ENCODE assay signal across 16 mouse cellular contexts in the genomic region with DNA sequence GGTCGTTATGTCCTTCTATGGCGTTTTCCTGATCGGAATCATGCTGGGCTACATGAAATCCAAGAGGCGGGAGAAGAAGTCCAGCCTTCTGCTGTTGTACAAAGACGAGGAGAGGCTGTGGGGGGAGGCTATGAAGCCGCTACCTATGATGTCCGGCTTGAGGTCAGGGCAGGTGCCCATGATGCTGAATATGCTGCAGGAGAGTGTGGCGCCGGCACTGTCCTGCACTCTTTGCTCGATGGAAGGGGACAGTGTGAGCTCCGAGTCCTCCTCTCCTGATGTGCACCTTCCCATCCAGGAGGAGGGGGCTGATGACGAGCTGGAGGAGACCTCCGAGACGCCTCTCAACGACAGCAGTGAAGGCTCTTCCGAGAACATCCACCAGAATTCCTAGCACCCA. TPM values are rescaled to one million over a fixed set of nuclear protein-coding genes. Genes with fewer than 3 reads are reported as not detected.
DNase-seq lines count a peak whose midpoint lies in the region; ATAC-seq and TF ChIP-seq lines count a peak whose summit lies in the region.
"Had no signal": no experiment of that assay in that cellular context is flagged by ENCODE, and none has a peak within 500 bp of the region (broad histone marks: within the 10 kb centered on the region; RNA-seq: fewer than 3 reads in every experiment).

No protein-coding gene starts in this region.

- TF ChIP-seq CTCF in lung, adult 2 months (IDR thresholded peaks at IDR 0.05; ENCODE audit: insufficient read depth, low read length) = no peak
- TF ChIP-seq CTCF in embryonic fibroblast, embryonic 13.5 days (IDR thresholded peaks at IDR 0.05; ENCODE audit: borderline replicate concordance, insufficient read depth, low read length) = no peak

- peak overlapping the region in 1 of 2 experiments; percentile 2; a peak in 1 of 4 replicates for H3K4me3 ChIP-seq in heart, embryonic 14.5 days (ENCODE audit: control insufficient read depth in 1 of 2, insufficient read depth in 1 of 2, low read depth in 1 of 2, low read length in 2 of 2)
- H3K4me3 ChIP-seq in lung, embryonic 15.5 days = peak overlapping the region; percentile 33
- no peak overlapping the region for H3K4me3 ChIP-seq in lung, adult 2 months (replicated peaks; ENCODE audit: extremely low read depth, low read depth, low read length)
- H3K4me3 ChIP-seq in embryonic fibroblast, embryonic 13.5 days (ENCODE audit: insufficient read depth, low read length) = 0 out of 2 replicates have a peak overlapping the region, but pooled peaks have one; percentile 7
- no peak overlapping the region; the same call in 1 of the 2 replicates for H3K4me3 ChIP-seq in neural tube, embryonic 15.5 days (replicated peaks)
- H3K4me3 ChIP-seq: forebrain, embryonic 10.5 days had no signal

- H3K36me3 ChIP-seq in heart, embryonic 14.5 days (ENCODE audit: control insufficient read depth, insufficient read depth, low read length) = no peaks in the 10 kb centered on the region
- H3K36me3 ChIP-seq in lung, embryonic 15.5 days = no peaks in the 10 kb centered on the region
- no peaks in the 10 kb centered on the region for H3K36me3 ChIP-seq in neural tube, embryonic 15.5 days
- H3K36me3 ChIP-seq: forebrain, embryonic 10.5 days had no signal

- 82% methylated on average over 16 of the region's 16 CpGs for WGBS in heart, embryonic 14.5 days
- 72% methylated on average over 16 of the region's 16 CpGs for WGBS in lung, embryonic 15.5 days
- 73% methylated on average over 16 of the region's 16 CpGs for WGBS in lung, adult 2 months
- WGBS in neural tube, embryonic 15.5 days = 90% methylated on average over 16 of the region's 16 CpGs

- DNase-seq in heart, adult 18-20 months = no peak
- no peak for DNase-seq in lung, adult 2 months
- DNase-seq in left cerebral cortex, adult 9 months (ENCODE audit: low spot score in 2 of 2) = no peak
- no peak for DNase-seq in T-cell, adult 2 months (ENCODE audit: low spot score)
- DNase-seq: cerebellum, adult 8-10 months; kidney, postnatal 14 days; right cerebral cortex, postnatal 25 days had no signal

- H3K9me3 ChIP-seq in heart, embryonic 14.5 days (ENCODE audit: control insufficient read depth, low read length) = no peaks in the 10 kb centered on the region
- no peaks in the 10 kb centered on the region for H3K9me3 ChIP-seq in lung, embryonic 15.5 days
- no peaks in the 10 kb centered on the region for H3K9me3 ChIP-seq in neural tube, embryonic 15.5 days (replicated peaks)
- H3K9me3 ChIP-seq: forebrain, embryonic 10.5 days had no signal

- 0 out of 2 replicates have a peak overlapping the region, but pooled peaks have one; percentile 21 for H3K9ac ChIP-seq in heart, embryonic 14.5 days (ENCODE audit: low read length)
- H3K9ac ChIP-seq in lung, embryonic 15.5 days = peak overlapping the region; percentile 9
- no peak overlapping the region for H3K9ac ChIP-seq in neural tube, embryonic 15.5 days (replicated peaks)

- no peak for ATAC-seq in heart, embryonic 14.5 days (ENCODE audit: insufficient number of reproducible peaks, insufficient read depth, low FRiP score, low read depth)
- ATAC-seq in lung, embryonic 15.5 days (ENCODE audit: borderline replicate concordance, extremely low read depth, low FRiP score, low TSS enrichment) = no peak
- no peak for ATAC-seq in neural tube, embryonic 15.5 days (ENCODE audit: low FRiP score)
- ATAC-seq: CD4-positive, CD25-positive, alpha-beta regulatory T cell, adult 4 months had no signal

- H3K27me3 ChIP-seq in heart, embryonic 14.5 days (ENCODE audit: control insufficient read depth, insufficient read depth, low read length) = no peaks in the 10 kb centered on the region
- no peaks in the 10 kb centered on the region for H3K27me3 ChIP-seq in lung, embryonic 15.5 days
- no peaks in the 10 kb centered on the region for H3K27me3 ChIP-seq in neural tube, embryonic 15.5 days (replicated peaks)

- H3K27ac ChIP-seq in heart, embryonic 14.5 days (replicated peaks in 1 of 2; ENCODE audit: control insufficient read depth in 1 of 2, insufficient read depth in 1 of 2, low read depth in 2 of 2, low read length in 2 of 2) = 0 out of 4 replicates have a peak overlapping the region, but pooled peaks of 1 of the 2 experiments have one; percentile 87
- peak overlapping the region; percentile 92 for H3K27ac ChIP-seq in lung, embryonic 15.5 days
- no peak overlapping the region for H3K27ac ChIP-seq in embryonic fibroblast, embryonic 13.5 days (ENCODE audit: insufficient read depth, low read length)
- no peak overlapping the region for H3K27ac ChIP-seq in neural tube, embryonic 15.5 days (replicated peaks)
- H3K27ac ChIP-seq: forebrain, embryonic 10.5 days had no signal

- H3K4me2 ChIP-seq in heart, embryonic 14.5 days (ENCODE audit: low read length) = peak overlapping the region; percentile 31
- peak overlapping the region; percentile 48 for H3K4me2 ChIP-seq in lung, embryonic 15.5 days
- H3K4me2 ChIP-seq in neural tube, embryonic 15.5 days = peak overlapping the region; percentile 13; the same call in 1 of the 2 replicates
- H3K4me2 ChIP-seq: liver, embryonic 11.5 days had no signal

- peaks cover 18 to 24% of the 10 kb centered on the region in 2 experiments for H3K4me1 ChIP-seq in heart, embryonic 14.5 days (ENCODE audit: control insufficient read depth in 2 of 2, insufficient read depth in 2 of 2, low read length in 2 of 2)
- peaks cover 38% of the 10 kb centered on the region for H3K4me1 ChIP-seq in lung, embryonic 15.5 days
- H3K4me1 ChIP-seq in lung, adult 2 months (ENCODE audit: control insufficient read depth, insufficient read depth, low read length) = peaks cover 2% of the 10 kb centered on the region; the same call in 1 of the 2 replicates
- H3K4me1 ChIP-seq in embryonic fibroblast, embryonic 13.5 days (ENCODE audit: control insufficient read depth, insufficient read depth, low read length) = peaks cover 5% of the 10 kb centered on the region
- peaks cover 40% of the 10 kb centered on the region for H3K4me1 ChIP-seq in neural tube, embryonic 15.5 days

- no peak for TF ChIP-seq POLR2A in lung, adult 2 months (IDR thresholded peaks at IDR 0.05; ENCODE audit: borderline replicate concordance, extremely low read depth, low read depth, low read length)
- TF ChIP-seq POLR2A in embryonic fibroblast, embryonic 13.5 days (IDR thresholded peaks at IDR 0.05; ENCODE audit: low read depth, low read length) = no peak

RNA-seq across cellular contexts. Expression of a gene that starts 1.2 kb away (rescaled TPM):
- 3.3 and 4.2 TPM in 2 replicates for polyA plus RNA-seq in heart, embryonic 14.5 days (2014; fragmentation: Nextera tagmentation; extraction: Ambion mirVana)
- total RNA-seq in heart, adult 18-20 months (2021) = 1 to 10 TPM; 1.6 to 1.8 TPM
- 14.2 and 15.6 TPM in 2 replicates for polyA plus RNA-seq in lung, embryonic 15.5 days (2015; fragmentation: Nextera tagmentation; extraction: Ambion mirVana)
- 1.7 and 1.8 TPM in 2 replicates for polyA plus RNA-seq in lung, adult 2 months (2012; rRNA removed)
- 4.8 and 11.2 TPM in 2 replicates for polyA plus RNA-seq in embryonic fibroblast, embryonic 13.5 days (2011; ENCODE audit: insufficient read length, low read depth, missing spikeins)
- polyA plus RNA-seq in neural tube, embryonic 15.5 days (2015; fragmentation: Nextera tagmentation; extraction: Ambion mirVana) = 3.5 and 6.2 TPM in 2 replicates
- total RNA-seq: megakaryocyte-erythroid progenitor cell, adult 5-6 weeks; monocyte, adult 5-6 weeks had no signal
- polyA plus RNA-seq: CD4-positive, CD25-positive, alpha-beta regulatory T cell, adult 4 months had no signal

Comparison
In these comparisons a context has a peak if more than half of its experiments do, and no peak if none do; other contexts are left out.
1. H3K4me3 ChIP-seq: peak in lung, embryonic 15.5 days (single experiment) and embryonic fibroblast, embryonic 13.5 days (single experiment); none in lung, adult 2 months (single experiment) and neural tube, embryonic 15.5 days (single experiment).
2. Peak in every context shown above with its lines, with median percentiles within 50 percentile points of each other: H3K4me2 ChIP-seq.